Mouse (Mus musculus) embryonic fibroblast, embryonic 13.5 days (primary cell): Measurements from ENCODE around the gene Lrrc58.

Experiments
- CTCF ChIP-seq: IDR thresholded peaks from 2 replicates; pipeline ENCODE4 v1.5.1; 2011; ENCODE audit warnings: mild to moderate bottlenecking, control low read depth, low read length, moderate library complexity, borderline replicate concordance; ENCODE audit not compliant: insufficient read depth
- POLR2A ChIP-seq: IDR thresholded peaks from 2 replicates; pipeline ENCODE4 v1.6.1; 2011; ENCODE audit warnings: low read depth, mild to moderate bottlenecking, control low read depth, low read length, moderate library complexity

GRCm38 (mm10) chr16:37937276-37937675 lies 69.1 kb downstream of the Lrrc58 start:
- TF ChIP-seq POLR2A (no peak), CTCF (no peak)
